Mouse (Mus musculus) embryonic facial prominence, embryonic 14.5 days (tissue): ENCODE data around the gene Gmds. TPM values are rescaled to one million over a fixed set of nuclear protein-coding genes. Genes with fewer than 3 reads are reported as not detected.

Experiments used
- ATAC-seq: fragments of 200-750 bp; cut with Nextera tagmentation; 2 replicates; pipeline ENCODE4 v1.8.0; 2017; ENCODE audit warnings: low read depth, moderate number of reproducible peaks, moderate TSS enrichment
- DNase-seq: peaks from one replicate; pipeline ENCODE4 v3.0.0-alpha.2; 2015; ENCODE audit warnings: low spot score
- H3K27ac ChIP-seq: fragments of 300-500 bp; sonication (generic); replicated peaks from 2 replicates; pipeline ENCODE4 v1.5.1; 2014; ENCODE audit warnings: low read depth, mild to moderate bottlenecking, low read length, moderate library complexity
- H3K27me3 ChIP-seq: fragments of 300-500 bp; sonication (generic); replicated peaks from 2 replicates; pipeline ENCODE4 v1.6.1; 2014; ENCODE audit warnings: low read length; ENCODE audit not compliant: control insufficient read depth, insufficient read depth
- H3K36me3 ChIP-seq: fragments of 300-500 bp; sonication (generic); 2 replicates; pipeline ENCODE4 v1.6.1; 2014; ENCODE audit warnings: low read length, mixed read lengths; ENCODE audit not compliant: control insufficient read depth, insufficient read depth
- H3K4me1 ChIP-seq: fragments of 300-500 bp; sonication (generic); 2 replicates; pipeline ENCODE4 v1.6.1; 2014; ENCODE audit warnings: antibody characterized with exemption, low read length; ENCODE audit not compliant: control insufficient read depth, insufficient read depth
- H3K4me2 ChIP-seq: fragments of 300-500 bp; sonication (generic); 2 replicates; pipeline ENCODE4 v1.6.1; 2014; ENCODE audit warnings: low read depth, mild to moderate bottlenecking, low read length, moderate library complexity, mixed read lengths
- H3K4me3 ChIP-seq: fragments of 300-500 bp; sonication (generic); 2 replicates; pipeline ENCODE4 v1.5.1; 2014; ENCODE audit warnings: low read depth, mild to moderate bottlenecking, low read length
- H3K9ac ChIP-seq: fragments of 300-500 bp; sonication (generic); 2 replicates; pipeline ENCODE4 v1.6.1; 2014; ENCODE audit warnings: low read depth, mild to moderate bottlenecking, low read length, moderate library complexity, mixed read lengths
- H3K9me3 ChIP-seq: fragments of 300-500 bp; sonication (generic); 2 replicates; pipeline ENCODE4 v1.6.1; 2016; ENCODE audit warnings: low read length; ENCODE audit not compliant: control insufficient read depth
- WGBS: fragments of 180-500 bp; shearing (Covaris S2); extraction: QIAGEN DNeasy Blood & Tissue Kit; methylation state at CpG from one replicate; pipeline ENCODE4 v1.1.7; 2014; 5-methylcytosine and 5-hydroxymethylcytosine counted together
- polyA plus RNA-seq: library from polyadenylated mRNA; unstranded; fragments of >200 nt; fragmentation: Nextera tagmentation; extraction: Ambion mirVana; gene quantifications from 2 replicates; pipeline ENCODE4 v1.2.1, GENCODE M21; 2014

The Gmds gene
- polyA plus RNA-seq, 1 experiment from 2014 or later: 39.4 TPM

GRCm38 (mm10) chr13:31860200-31860599, 478.3 kb downstream of the Gmds start:
- WGBS: 85% methylated on average over 5 of the region's 5 CpGs
- no peak overlapping the region for H3K4me2 ChIP-seq
- no peak for ATAC-seq

DNA sequence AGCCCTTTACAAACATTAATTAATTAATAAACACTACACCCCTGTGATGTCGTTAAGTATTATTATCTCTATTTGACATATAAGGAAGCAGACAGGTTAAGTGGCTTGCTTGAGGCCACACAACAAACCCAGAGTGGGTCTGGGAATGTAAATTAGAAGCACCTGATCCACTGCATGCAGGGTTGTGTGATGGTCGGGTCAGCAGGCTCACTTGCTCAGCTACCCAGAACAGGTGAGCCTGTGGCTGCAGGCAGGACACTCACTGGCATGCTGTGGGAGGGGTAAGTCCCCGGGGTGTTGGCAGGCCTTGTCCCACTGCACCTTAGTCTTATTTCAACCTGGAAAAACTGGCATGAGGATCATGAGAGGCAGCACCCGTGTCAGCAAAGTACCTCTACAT, 484.5 kb downstream of the Gmds start:
- H3K36me3 ChIP-seq: no peaks in the 10 kb centered on the region
- WGBS: 46% methylated on average over 4 of the region's 4 CpGs
- 0 out of 2 replicates have a peak, but pooled peaks cover 6% of the 10 kb centered on the region for H3K4me1 ChIP-seq
- DNase-seq (no peak), ATAC-seq (no peak)
- no peak overlapping the region for H3K9ac ChIP-seq
- H3K9me3 ChIP-seq: no peaks in the 10 kb centered on the region
- H3K4me2 ChIP-seq: no peak overlapping the region
- H3K4me3 ChIP-seq: no peak overlapping the region
- no peak overlapping the region for H3K27ac ChIP-seq
- H3K27me3 ChIP-seq: no peaks in the 10 kb centered on the region; the same call in 1 of the 2 replicates

More at GRCm38 (mm10) chr13:31860200-31860599, 478.3 kb downstream of the Gmds start:
- Histone ChIP-seq H3K4me1 (peaks cover 5% of the 10 kb centered on the region; the same call in 1 of the 2 replicates), H3K9me3 (no peaks in the 10 kb centered on the region), H3K27ac (no peak overlapping the region), H3K27me3 (no peaks in the 10 kb centered on the region), H3K4me3 (no peak overlapping the region), H3K9ac (no peak overlapping the region), H3K36me3 (no peaks in the 10 kb centered on the region)
- DNase-seq: no peak

- no peaks in the 10 kb centered on the region for H3K9me3 ChIP-seq
- ATAC-seq (no peak), DNase-seq (no peak)
- H3K27me3 ChIP-seq: no peaks in the 10 kb centered on the region; the same call in 1 of the 2 replicates
- WGBS: 19% methylated on average over 2 of the region's 2 CpGs
- 0 out of 2 replicates have a peak, but pooled peaks cover 6% of the 10 kb centered on the region for H3K4me1 ChIP-seq
- no peak overlapping the region for H3K4me2 ChIP-seq
- no peaks in the 10 kb centered on the region for H3K36me3 ChIP-seq
- no peak overlapping the region for H3K4me3 ChIP-seq
- no peak overlapping the region for H3K9ac ChIP-seq
- no peak overlapping the region for H3K27ac ChIP-seq
Observed at GRCm38 (mm10) chr13:31853564-31853963, 485.0 kb downstream of the Gmds start.

GRCm38 (mm10) chr13:31849258-31849971, 489.1 kb downstream of the Gmds start:
- Histone ChIP-seq H3K9me3 (no peaks in the 10 kb centered on the region), H3K27ac (no peak overlapping the region), H3K9ac (no peak overlapping the region), H3K4me2 (no peak overlapping the region), H3K36me3 (no peaks in the 10 kb centered on the region), H3K4me1 (0 out of 2 replicates have a peak, but pooled peaks cover 6% of the 10 kb centered on the region), H3K4me3 (no peak overlapping the region), H3K27me3 (no peaks in the 10 kb centered on the region; the same call in 1 of the 2 replicates)
- no peak for ATAC-seq
- 37% methylated on average over 5 of the region's 5 CpGs for WGBS
- no peak for DNase-seq

DNA sequence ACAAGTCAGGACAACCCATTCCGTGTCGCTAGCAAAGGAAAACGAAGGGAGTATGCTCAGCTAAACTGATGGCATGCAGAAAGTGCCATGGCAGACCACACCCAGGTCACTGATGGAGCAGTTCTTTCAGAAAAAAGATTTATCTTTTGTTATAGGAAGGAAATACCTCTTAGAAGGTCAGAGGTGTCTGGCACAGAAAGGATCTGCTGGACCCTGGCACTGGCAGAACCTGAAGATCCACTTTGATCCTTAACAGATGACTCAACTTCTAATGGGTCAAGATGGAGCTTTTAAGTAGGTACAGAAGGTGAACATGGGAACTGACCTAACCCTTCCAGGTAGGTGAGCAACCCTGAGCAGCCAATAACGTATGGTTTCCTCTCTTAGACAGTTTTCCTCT, 502.7 kb downstream of the Gmds start:
- Histone ChIP-seq H3K4me1 (no peaks in the 10 kb centered on the region), H3K36me3 (no peaks in the 10 kb centered on the region), H3K9me3 (no peaks in the 10 kb centered on the region), H3K4me2 (no peak overlapping the region), H3K4me3 (no peak overlapping the region), H3K27me3 (no peaks in the 10 kb centered on the region), H3K27ac (no peak overlapping the region), H3K9ac (no peak overlapping the region)
- ATAC-seq: no peak
- no peak for DNase-seq
- WGBS: 76% methylated on average over 4 of the region's 4 CpGs

DNA sequence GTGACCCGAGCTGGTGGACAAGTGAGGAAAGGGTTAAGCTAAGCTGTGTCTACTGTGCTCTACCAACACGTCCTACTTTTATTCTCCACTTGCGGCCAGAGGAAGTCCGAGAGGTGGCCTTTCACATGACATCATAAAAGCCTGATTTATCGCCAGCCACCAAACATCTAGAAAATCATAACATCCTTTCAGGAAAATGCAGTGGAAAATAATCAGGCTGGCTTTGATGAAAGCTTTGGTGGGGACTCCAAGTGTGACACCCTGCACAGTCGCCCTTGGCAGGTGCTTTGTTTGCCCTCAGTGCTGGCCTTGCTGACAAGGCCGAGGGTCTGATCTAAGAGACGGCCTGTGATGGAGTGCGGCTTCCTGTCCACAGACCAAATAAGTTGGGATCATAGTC, 508.2 kb downstream of the Gmds start:
- Histone ChIP-seq H3K4me3 (no peak overlapping the region), H3K27ac (no peak overlapping the region), H3K9me3 (no peaks in the 10 kb centered on the region), H3K36me3 (no peaks in the 10 kb centered on the region), H3K4me2 (no peak overlapping the region), H3K27me3 (no peaks in the 10 kb centered on the region), H3K9ac (no peak overlapping the region), H3K4me1 (0 out of 2 replicates have a peak, but pooled peaks cover 1% of the 10 kb centered on the region)
- ATAC-seq (no peak), DNase-seq (no peak)
- whole genome bisulfite sequencing: 64% methylated on average over 9 of the region's 9 CpGs

DNA sequence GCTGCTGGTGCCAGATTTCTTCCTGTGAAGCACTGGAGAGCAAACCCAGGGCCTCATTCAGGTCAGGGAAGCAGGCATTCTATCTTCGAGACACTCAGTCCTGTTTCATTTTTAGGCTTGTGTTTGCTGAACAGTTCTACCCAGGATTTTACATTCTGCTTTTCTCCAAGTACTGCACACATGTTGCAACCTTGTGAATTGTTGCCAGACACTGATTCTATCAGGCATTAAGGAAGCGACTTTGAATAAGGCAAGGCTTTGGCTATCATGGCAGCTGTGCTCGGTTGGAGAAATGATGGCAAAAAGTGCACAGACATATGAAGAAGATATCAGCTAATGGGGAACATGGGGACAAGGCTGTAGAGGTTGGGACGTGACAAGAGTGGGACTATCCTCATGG, 510.1 kb downstream of the Gmds start:
- ATAC-seq (no peak), DNase-seq (no peak)
- Histone ChIP-seq H3K36me3 (no peaks in the 10 kb centered on the region), H3K9me3 (no peaks in the 10 kb centered on the region), H3K9ac (no peak overlapping the region), H3K27me3 (no peaks in the 10 kb centered on the region), H3K4me3 (no peak overlapping the region), H3K27ac (no peak overlapping the region), H3K4me2 (no peak overlapping the region), H3K4me1 (peaks cover 14% of the 10 kb centered on the region)
- 83% methylated on average over 4 of the region's 4 CpGs for WGBS

DNA sequence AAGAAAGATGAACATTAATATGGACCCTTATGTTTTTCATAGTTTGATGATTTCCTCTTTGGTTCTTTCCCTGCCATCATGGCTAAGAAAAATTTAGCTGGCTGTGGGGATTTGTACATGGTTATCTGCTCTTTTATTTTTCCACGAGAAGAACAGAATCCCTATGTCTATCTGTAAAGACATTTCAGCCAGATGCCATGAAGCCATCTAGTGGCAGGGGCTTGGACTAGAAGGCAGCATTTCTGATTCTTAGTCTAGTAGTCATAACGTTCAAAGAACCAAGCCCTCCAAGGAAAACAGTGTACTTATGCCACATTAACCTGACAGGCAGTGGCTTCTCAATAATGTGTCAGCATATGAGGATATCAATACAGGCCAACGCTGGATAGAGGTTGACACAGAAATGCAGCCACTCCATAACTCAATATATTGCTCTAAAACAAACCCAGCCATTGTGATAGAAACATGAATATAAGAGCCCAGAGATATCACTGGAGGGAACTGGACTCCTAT, 510.7 kb downstream of the Gmds start:
- Histone ChIP-seq H3K9me3 (no peaks in the 10 kb centered on the region), H3K9ac (no peak overlapping the region), H3K4me1 (peaks cover 17% of the 10 kb centered on the region), H3K27ac (no peak overlapping the region), H3K27me3 (no peaks in the 10 kb centered on the region), H3K4me3 (no peak overlapping the region), H3K4me2 (no peak overlapping the region), H3K36me3 (no peaks in the 10 kb centered on the region)
- no peak for ATAC-seq
- 58% methylated on average over 3 of the region's 3 CpGs for WGBS
- no peak for DNase-seq

DNA sequence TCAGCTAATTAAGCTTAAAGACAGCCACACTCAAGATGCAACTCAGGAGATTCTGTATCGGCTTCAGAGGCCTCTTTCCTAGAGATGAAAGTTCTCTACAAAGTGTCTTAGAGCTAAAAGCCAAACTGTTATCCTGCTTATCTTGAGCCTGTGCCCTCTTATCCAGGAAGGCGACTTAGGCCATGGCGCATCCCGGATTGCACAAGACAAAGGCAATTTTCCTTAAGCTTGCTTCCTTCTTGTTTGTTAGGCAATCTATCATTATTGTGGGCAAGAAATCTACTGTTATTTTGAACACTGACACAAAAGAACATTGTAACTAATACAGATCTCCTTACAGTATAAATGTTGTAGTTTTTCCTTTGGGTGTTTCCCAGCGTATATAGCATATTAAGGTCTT, 511.4 kb downstream of the Gmds start:
- Histone ChIP-seq H3K4me2 (no peak overlapping the region), H3K9me3 (no peaks in the 10 kb centered on the region), H3K4me1 (peaks cover 24% of the 10 kb centered on the region), H3K9ac (no peak overlapping the region), H3K4me3 (no peak overlapping the region), H3K27me3 (no peaks in the 10 kb centered on the region), H3K27ac (no peak overlapping the region), H3K36me3 (no peaks in the 10 kb centered on the region)
- no peak for ATAC-seq
- 83% methylated on average over 5 of the region's 5 CpGs for WGBS
- DNase-seq: no peak
